Mouse (Mus musculus) testis, postnatal 14 days (tissue): ENCODE results near the gene Nit2.

ENCODE experiments used
- DNase-seq: peaks from one replicate; pipeline ENCODE4 v3.0.0; 2021; ENCODE audit warnings: low spot score

Gene Nit2

GRCm38 (mm10) chr16:57162841-57163240 is 4.3 kb downstream of the Nit2 start:
- no peak for DNase-seq

DNA sequence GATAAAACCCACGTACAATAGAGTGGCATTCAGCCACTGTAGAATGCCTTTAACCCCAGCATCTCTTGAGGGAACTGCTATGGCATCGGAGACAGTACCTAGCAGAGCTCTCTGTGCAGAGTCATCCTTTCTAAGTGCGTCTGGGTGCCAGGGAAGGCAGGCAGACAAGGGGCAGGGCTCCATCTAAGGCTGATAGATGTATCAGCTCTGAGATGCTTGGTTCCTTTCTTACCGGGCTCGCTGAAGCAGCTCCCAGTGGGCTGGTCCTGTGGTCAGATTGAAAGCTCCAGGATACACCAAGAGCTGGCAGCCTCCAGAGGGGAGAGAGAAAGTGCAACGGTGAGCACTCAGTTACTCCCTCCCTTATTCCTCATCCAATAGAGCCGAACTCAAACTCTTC is 7.3 kb downstream of the Nit2 start:
- DNase-seq, result no peak

DNA sequence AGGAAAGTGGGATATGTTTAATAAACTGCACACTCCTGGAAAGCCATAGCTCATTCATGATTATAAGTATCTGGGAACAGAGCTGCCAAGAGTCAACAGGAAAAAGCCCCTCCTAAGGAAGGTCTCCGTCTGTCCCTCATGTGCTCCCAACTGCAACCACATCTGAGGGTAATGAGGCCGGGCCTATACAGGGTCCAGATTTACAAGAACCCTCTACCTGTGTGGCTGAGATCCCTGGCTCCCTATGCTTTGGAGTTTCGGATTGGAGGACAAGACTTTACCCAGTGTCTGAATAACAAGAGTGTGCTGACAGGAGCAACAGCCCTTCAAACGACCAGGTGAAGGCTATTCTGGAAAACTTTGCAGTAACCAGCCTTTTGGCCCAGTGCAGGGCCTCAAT is 9.4 kb downstream of the Nit2 start:
- DNase-seq, result no peak

GRCm38 (mm10) chr16:57157076-57157475 is 10.1 kb downstream of the Nit2 start:
- DNase-seq, result no peak

DNA sequence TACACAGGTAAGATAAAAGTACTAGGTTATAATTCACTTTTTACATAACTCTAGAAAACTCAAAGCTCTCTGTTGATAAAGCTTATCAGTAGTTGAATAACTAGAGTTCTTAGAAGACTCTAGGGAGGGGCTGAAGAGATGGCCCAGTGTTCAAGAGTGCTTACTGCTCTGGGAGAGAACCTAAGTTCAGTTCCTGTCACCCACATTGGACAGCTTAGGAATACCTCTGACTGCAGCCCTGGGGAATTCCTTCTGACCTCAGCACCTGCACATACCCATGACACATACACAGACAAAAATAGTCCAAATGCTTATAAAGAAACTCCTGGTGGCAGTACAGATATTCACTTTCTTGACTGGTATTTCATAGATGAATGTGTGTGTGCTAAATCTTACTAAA is 11.2 kb downstream of the Nit2 start:
- no peak for DNase-seq

GRCm38 (mm10) chr16:57151437-57151836 is 15.7 kb downstream of the Nit2 start:
- no peak for DNase-seq

- no peak for DNase-seq
These were observed 22.4 kb downstream of the Nit2 start for GRCm38 (mm10) chr16:57144741-57145140.

GRCm38 (mm10) chr16:57133611-57134010 is 33.5 kb downstream of the Nit2 start:
- no peak for DNase-seq

GRCm38 (mm10) chr16:57132326-57132725 is 34.8 kb downstream of the Nit2 start:
- DNase-seq, result no peak

GRCm38 (mm10) chr16:57131544-57131943 is 35.6 kb downstream of the Nit2 start:
- no peak for DNase-seq

GRCm38 (mm10) chr16:57130752-57131400 is 36.3 kb downstream of the Nit2 start:
- DNase-seq, result no peak

- no peak for DNase-seq
These were observed 39.3 kb downstream of the Nit2 start for GRCm38 (mm10) chr16:57127825-57128224.

- DNase-seq, result no peak
These were observed 40.9 kb downstream of the Nit2 start for GRCm38 (mm10) chr16:57126268-57126667.

GRCm38 (mm10) chr16:57122682-57123445 is 44.3 kb downstream of the Nit2 start:
- no peak for DNase-seq

DNA sequence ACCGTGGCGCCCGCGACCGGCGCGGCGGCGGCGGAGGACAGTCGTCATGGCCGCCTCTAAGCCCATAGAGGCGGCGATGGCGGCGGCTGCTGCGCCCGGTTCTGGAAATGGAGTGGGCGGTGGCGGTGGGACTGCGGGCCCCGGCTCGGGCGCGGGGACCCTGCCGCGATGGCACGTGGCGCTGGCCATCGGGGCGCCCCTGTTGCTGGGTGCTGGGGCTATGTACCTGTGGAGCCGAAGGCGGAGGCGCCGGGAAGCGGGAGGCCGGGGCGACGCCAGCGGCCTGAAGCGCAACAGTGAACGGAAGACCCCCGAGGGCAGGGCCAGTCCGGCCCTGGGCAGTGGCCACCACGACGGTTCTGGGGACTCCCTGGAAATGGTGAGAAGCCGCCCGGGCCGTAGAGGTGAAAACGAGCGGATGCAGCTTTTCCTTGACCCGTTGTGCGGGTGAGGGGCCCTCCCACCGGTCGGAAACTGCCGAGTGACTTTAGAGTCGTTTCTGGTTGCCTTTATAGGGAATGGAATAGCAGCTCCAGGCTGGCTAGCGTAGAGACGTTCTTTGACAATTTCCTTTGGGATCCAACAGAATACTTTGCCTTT is 45.2 kb downstream of the Nit2 start:
- DNase-seq, result peak; percentile 45

- DNase-seq, result peak; percentile 93
These were observed 46.0 kb downstream of the Nit2 start, which contains the start of gene Tomm70a for GRCm38 (mm10) chr16:57120913-57121815. Gene Tomm70a (plus strand): TSS chr16:57121703.

DNA sequence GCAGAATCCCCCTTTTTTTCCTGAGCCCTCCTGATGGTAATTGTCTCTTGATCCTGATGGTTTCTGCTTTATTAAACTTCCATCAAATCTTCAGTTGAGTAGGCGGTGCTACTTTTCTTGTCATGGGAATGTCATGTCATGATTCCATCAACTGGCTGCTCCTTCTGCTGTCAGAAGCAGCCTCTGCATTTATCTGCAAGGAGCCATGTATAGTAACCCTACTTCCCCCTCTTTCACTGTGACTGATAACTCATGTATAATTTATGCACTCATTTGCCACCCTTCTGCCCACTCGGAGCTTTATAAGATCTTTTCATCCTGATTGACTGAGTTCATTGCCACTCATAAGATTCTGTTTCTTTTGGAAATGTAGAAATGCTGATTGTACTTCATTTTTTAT is 49.6 kb downstream of the Nit2 start:
- no peak for DNase-seq

DNA sequence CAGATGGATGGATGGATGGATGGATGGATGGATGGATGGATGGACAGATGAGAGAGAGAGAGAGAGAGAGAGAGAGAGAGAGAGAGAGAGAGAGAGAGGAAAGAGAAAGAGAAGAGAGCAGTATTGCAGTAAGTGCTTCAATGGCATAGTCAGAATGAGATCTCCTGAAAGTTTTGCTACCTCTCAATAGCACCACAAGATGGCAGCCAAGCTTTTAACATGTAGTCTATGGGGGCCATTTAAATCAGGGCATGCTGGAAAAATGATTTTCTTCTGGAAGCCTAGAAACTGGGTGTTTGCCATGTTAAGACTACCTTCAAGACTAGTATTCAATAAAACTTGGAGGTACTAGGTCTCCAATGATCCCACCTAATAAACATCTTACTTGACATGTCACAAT is 51.1 kb downstream of the Nit2 start:
- no peak for DNase-seq
